Mouse (Mus musculus) heart, postnatal 25 days (tissue): Measurements from ENCODE around the gene Pbx2. TPM values are rescaled to one million over a fixed set of nuclear protein-coding genes. Genes with fewer than 3 reads are reported as not detected.
"Not testable (repeated sequence)": the region's sequence is repeated elsewhere in the genome, so short reads cannot be mapped to it uniquely, and the experiment has no call there.

Source experiments
- DNase-seq: peaks from one replicate; pipeline ENCODE4 v3.0.0; 2022; ENCODE audit warnings: low spot score
- intact Hi-C: fragments of 180-260 bp; cut with DNase I; formaldehyde crosslinking; loops from one replicate; pipeline ENCODE4 v1.15.1; 2025
- total RNA-seq, 2 experiments: library from RNA; stranded (reverse); gene quantifications; 2 replicates each; pipeline ENCODE4 v1.2.3; 2021

The Pbx2 gene
- total RNA-seq = 10 to 100 TPM; 17.6 to 17.8 TPM

DNA sequence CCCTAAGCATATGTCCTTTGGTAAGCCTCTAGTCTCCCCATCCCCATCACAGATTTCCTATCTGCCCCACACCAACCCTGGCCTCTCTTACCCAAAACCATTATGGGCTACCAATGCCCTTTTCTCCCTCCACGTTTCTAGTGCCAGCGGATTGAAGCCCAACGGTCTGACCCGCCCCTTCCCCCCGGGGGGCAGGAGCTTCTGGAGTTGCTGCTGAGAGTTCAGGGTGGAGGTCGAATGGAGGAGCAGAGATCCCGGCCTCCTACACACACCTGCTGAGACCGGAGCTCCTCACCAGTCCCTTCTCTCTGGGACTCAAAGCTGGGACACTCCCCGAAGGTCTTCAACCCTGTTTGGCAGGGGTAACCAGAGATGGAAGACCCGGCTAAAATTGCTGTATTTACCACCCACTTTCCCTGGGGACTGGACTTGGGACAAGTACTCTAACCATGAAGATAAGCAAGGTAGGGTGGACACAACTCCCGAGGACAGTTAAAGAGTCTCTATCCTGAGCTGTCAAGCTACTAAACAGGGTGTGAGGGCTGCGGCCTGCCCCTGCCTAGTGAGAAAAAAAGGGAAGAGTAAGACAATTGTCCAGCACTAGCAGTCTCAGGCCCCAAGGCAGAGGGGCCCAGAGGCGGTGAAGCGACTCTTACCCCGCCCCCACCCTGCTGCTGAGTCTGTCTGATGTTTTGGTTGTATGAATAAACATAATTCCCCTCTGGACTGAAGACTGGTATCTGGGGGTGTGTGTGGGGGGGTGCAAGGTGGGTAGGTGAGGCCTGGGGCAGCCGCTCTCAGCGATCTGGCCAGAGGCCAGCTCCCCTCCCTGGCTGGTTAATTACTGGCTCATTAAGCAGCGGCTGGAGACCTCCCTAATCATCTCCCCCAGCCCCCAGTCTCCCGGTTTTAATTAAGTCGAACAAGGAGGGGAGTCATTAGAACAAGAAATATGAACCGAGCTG lies at the start of gene Pbx2:
Gene Pbx2 (plus strand): TSS at position 238 of the 965 bp plus-strand sequence.
- DNase-seq = no peak
- intact Hi-C loops = no loop called here

DNA sequence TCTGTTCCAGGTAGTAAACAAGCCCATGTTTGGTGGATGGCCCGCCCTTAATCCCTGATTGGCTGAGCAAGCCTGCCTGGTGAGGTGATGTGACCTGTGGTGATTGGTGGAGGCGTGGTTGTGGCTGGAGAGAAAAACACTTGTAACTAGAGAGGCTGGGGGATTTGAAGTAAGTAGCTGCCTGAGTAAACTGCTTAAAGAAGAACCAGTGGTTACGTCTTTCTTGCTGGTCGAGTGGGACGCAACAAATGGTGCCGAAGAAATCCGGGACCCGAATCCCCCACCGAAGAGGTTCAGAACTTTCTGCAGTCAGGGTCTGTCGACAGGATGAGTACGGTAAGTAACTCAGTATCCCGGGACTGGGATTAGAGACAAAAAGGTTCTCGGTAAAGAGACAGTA lies 47.5 kb upstream of the Pbx2 start:
- intact Hi-C loops = not testable (repeated sequence)

DNA sequence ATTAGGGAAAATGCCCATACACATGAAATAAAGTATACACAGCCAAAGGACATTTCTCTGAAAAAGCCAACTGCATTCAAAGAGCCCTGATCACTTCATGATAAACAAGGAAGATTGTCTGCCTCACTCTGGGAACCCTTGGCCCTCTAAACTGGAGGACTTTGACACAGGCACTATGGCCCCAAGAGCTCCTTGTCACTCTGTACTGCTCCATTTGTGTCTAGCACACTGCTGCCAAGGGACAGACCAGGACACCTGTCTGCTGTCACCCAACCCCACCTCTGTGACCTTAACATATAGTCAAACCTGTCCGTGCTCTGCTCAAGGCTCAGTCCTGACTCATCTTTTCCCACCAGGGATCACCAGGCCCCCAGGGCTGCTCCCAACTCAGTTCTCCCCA lies 44.3 kb upstream of the Pbx2 start:
- DNase-seq = no peak
- intact Hi-C loops = no loop called here

More for the DNA sequence above, 47.5 kb upstream of the Pbx2 start:
- not testable (repeated sequence) for DNase-seq

DNA sequence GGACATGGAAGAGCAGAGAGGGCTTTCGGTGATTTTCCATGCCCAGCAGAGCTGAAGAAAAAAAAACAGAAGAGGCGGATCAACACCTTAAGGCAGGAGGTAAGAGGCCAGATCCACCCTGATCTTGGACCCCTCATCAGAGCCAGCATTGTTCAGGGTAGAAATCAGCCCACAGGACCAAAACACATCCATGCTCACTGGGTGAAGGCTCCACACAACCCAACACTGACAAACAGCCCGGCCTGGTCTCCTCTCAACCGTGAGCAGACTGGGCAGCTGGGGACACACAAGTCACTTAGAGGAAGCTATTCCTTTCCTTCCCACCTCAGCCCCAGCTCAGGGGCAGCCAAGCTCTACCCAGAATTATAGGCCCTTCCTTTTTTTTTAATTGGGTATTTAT lies 43.5 kb upstream of the Pbx2 start:
- DNase-seq = no peak
- intact Hi-C loops = no loop called here

GRCm38 (mm10) chr17:34549156-34549555 lies 41.9 kb upstream of the Pbx2 start:
- DNase-seq = no peak
- intact Hi-C loops = no loop called here

- intact Hi-C loops = no loop called here
- DNase-seq = no peak
These were observed 41.2 kb upstream of the Pbx2 start for GRCm38 (mm10) chr17:34549843-34550242.

DNA sequence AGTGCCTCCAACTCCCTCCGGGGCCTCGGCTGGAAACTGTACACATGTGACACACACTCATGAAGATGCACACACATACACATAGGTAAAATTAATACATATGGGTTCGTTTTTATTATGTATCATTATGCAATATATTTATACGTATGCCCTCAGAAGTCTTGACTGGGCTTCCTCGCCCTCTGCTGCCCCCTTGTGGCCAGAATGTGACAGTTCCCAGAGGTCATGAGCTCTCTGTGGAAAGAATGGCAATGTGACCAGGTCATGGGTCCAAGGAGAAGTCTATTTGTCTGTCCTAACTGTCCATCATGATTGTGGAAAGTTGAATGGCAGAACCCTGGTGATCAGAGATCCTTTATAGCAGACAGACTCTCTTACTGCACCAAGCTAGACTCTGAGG lies 35.6 kb upstream of the Pbx2 start:
- DNase-seq = peak; percentile 49
- intact Hi-C loops = loop anchor here (5.0 kb wide), 2 partner anchors 62 to 118 kb away; partner anchors contain the start of gene Egfl8

- intact Hi-C loops = loop anchor here (5.0 kb wide), 2 partner anchors 61 to 119 kb away; partner anchors contain the start of gene Egfl8
- no peak for DNase-seq
These were observed 34.7 kb upstream of the Pbx2 start for GRCm38 (mm10) chr17:34556406-34556805.

DNA sequence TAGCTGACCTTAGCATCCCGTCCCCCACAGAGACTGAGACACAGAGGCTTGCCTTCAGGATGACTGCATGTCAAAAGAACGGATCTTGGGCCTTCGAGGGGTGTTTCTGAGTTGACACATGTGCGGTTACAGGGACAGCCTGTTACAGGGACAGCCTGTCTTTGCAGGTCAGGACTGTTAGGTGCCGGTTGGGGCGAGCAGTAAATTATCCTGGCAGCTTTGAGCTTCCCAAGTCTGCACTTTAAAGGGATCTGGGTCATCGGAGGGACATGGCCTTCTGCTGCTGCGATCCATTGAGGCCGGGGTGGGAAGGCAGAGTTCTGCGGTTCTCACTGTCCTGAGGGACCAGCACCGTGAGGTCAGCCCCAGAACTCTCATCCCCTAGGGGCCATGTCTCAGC lies 33.7 kb upstream of the Pbx2 start:
- intact Hi-C loops = loop anchor here (5.0 kb wide), 2 partner anchors 60 to 120 kb away; partner anchors contain the start of gene Egfl8
- no peak for DNase-seq

- DNase-seq = no peak
- intact Hi-C loops = loop anchor here (5.0 kb wide), 2 partner anchors 58 to 122 kb away; partner anchors contain the start of gene Egfl8
These were observed 31.9 kb upstream of the Pbx2 start for GRCm38 (mm10) chr17:34559116-34559515.

DNA sequence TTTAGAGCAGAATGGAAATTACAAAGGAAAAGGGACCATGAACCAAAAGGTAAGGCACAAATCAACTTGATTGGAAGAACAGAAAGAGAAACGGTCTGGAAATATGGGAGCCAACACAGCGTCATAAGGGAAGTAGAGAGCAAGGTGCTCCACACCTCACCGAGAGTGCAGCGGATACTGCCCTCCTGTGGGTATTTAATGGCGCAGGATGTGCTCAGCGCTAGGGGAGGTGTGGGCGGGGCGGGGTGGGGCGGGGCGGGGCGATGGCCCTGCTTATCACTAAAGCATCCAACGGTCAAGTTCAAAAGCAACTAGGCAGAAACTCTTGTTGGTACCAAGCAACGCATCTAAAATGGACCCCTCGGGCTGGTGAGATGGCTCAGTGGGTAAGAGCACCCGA lies 31.2 kb upstream of the Pbx2 start:
- intact Hi-C loops = loop anchor here (5.0 kb wide), 2 partner anchors 57 to 123 kb away; partner anchors contain the start of gene Egfl8
- DNase-seq = no peak

GRCm38 (mm10) chr17:34560438-34560837 lies 30.6 kb upstream of the Pbx2 start:
- no peak for DNase-seq
- intact Hi-C loops = no loop called here

DNA sequence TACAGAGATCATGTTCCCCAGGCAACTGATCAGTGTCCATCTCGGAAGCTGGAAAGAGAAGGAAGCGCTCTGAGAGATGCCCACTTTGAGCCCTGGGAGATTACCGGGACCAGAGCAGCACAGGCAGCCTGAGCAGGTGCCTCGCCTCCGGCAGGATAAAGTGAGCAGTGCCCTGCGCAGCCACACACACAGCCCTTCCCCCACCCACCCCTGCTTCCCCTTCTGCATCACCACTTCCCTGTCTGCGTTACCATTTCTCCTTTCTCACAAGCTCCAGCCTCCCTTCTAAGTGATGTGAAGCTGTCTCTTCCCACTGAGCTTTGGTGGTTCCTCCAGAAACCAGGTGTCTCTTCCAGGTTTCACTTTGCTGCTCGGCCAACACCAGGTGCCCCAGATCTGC lies 29.9 kb upstream of the Pbx2 start:
- intact Hi-C loops = no loop called here
- no peak for DNase-seq

GRCm38 (mm10) chr17:34562595-34562994 lies 28.5 kb upstream of the Pbx2 start:
- DNase-seq = no peak
- intact Hi-C loops = no loop called here

DNA sequence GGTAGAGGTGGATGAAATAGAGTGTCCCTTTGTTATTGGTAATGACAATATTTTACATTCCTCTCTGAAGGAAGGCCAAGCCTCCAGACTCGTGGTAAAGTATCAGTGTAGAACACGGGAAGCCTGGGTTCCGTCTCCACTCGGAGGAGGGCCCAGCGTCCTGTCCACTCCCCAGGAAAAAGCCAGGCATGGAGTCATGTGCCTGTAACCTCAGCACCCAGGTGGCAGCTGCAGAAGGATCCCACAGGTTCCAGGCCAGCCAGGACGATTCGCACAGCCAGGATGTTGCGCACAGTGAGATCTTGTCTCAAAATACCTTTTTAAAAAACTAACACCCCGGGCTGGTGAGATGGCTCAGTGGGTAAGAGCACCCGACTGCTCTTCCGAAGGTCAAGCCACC lies 27.7 kb upstream of the Pbx2 start:
- no peak for DNase-seq
- intact Hi-C loops = no loop called here

- peak; percentile 64 for DNase-seq
- intact Hi-C loops = no loop called here
These were observed 27.1 kb upstream of the Pbx2 start, which contains the start of gene Notch4 for GRCm38 (mm10) chr17:34564003-34564421. TSS of gene Notch4 (plus strand) at chr17:34564268.

DNA sequence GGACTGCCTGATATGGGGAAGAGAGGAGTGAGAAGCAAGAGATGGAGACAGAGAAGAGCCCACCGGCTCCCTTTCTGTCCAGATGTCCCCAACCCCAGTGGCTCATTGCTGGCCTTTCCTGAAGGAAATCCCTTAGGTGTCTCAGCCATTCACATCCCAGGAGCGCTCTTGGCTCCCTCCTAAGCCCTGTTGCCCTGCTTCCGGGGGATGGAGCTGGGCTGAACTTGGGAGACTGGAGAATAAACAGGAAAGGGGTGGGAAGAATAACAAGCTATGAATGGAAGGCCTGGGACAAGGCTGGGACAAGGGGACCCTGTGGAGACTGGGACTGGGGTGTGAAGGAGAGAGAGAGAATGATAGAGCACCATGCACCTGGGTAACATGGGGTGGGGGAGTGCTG lies 26.3 kb upstream of the Pbx2 start:
- intact Hi-C loops = no loop called here
- peak; percentile 71 for DNase-seq

DNA sequence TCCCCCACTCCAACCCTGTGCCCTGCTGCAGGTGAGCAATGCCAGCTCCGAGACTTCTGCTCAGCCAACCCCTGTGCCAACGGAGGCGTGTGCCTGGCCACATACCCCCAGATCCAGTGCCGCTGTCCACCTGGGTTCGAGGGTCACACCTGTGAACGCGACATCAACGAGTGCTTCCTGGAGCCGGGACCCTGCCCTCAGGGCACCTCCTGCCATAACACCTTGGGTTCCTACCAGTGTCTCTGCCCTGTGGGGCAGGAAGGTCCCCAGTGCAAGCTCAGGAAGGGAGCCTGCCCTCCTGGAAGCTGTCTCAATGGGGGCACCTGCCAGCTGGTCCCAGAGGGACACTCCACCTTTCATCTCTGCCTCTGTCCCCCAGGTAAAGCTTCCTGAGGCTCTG lies 23.8 kb upstream of the Pbx2 start:
- intact Hi-C loops = no loop called here
- no peak for DNase-seq

DNA sequence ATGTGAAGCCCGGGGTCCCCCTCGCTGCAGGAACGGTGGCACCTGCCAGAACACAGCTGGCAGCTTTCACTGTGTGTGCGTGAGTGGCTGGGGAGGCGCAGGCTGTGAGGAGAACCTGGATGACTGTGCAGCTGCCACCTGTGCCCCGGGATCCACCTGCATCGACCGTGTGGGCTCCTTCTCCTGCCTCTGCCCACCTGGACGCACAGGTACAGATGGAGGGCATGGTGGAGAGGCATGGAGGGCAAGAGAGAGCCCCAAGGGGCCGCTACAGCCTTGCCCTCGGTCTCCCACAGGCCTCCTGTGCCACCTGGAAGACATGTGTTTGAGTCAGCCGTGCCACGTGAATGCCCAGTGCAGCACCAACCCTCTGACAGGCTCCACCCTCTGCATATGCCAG lies 22.6 kb upstream of the Pbx2 start:
- DNase-seq = no peak
- intact Hi-C loops = loop anchor here (2.0 kb wide), 1 partner anchor 16 kb away; no protein-coding TSS in a partner anchor

- no peak for DNase-seq
- intact Hi-C loops = loop anchor here (2.0 to 5.0 kb wide), 2 partner anchors 15 to 47 kb away; partner anchors contain the start of gene Egfl8
These were observed 21.1 kb upstream of the Pbx2 start for GRCm38 (mm10) chr17:34569919-34570318.

- DNase-seq = no peak
- intact Hi-C loops = loop anchor here (5.0 kb wide), 1 partner anchor 45 kb away; the partner anchor contains the start of gene Egfl8
These were observed 19.2 kb upstream of the Pbx2 start for GRCm38 (mm10) chr17:34571875-34572274.
